Mouse (Mus musculus) lung, embryonic 14.5 days (tissue): ENCODE measurements around the gene Tcl1b4. TPM values are rescaled to one million over a fixed set of nuclear protein-coding genes. Genes with fewer than 3 reads are reported as not detected.
"Not testable (repeated sequence)": the region's sequence is repeated elsewhere in the genome, so short reads cannot be mapped to it uniquely, and the experiment has no call there.

ENCODE experiments used
- ATAC-seq: fragments of 200-750 bp; cut with Nextera tagmentation; 2 replicates; pipeline ENCODE4 v1.8.0; 2017; ENCODE audit warnings: mild to moderate bottlenecking, moderate TSS enrichment, moderate library complexity; ENCODE audit not compliant: insufficient read depth
- DNase-seq: peaks from one replicate; pipeline ENCODE4 v3.0.0-alpha.2; 2015
- H3K27ac ChIP-seq: fragments of 300-500 bp; sonication (generic); 2 replicates; pipeline ENCODE4 v1.5.1; 2014; ENCODE audit warnings: low read depth, mild to moderate bottlenecking, moderate library complexity
- H3K27me3 ChIP-seq: fragments of 300-500 bp; sonication (generic); 2 replicates; pipeline ENCODE4 v1.6.1; 2014; ENCODE audit warnings: low read length, control low read depth; ENCODE audit not compliant: insufficient read depth
- H3K36me3 ChIP-seq: fragments of 300-500 bp; sonication (generic); 2 replicates; pipeline ENCODE4 v1.6.1; 2014; ENCODE audit warnings: control low read depth; ENCODE audit not compliant: insufficient read depth
- H3K4me1 ChIP-seq: fragments of 300-500 bp; sonication (generic); 2 replicates; pipeline ENCODE4 v1.6.1; 2014; ENCODE audit warnings: antibody characterized with exemption, control low read depth; ENCODE audit not compliant: insufficient read depth
- H3K4me2 ChIP-seq: fragments of 300-500 bp; sonication (generic); 2 replicates; pipeline ENCODE4 v1.6.1; 2014; ENCODE audit warnings: mild to moderate bottlenecking
- H3K4me3 ChIP-seq: fragments of 300-500 bp; sonication (generic); 2 replicates; pipeline ENCODE4 v1.5.1; 2014; ENCODE audit warnings: low read depth, low read length
- H3K9ac ChIP-seq: fragments of 300-500 bp; sonication (generic); 2 replicates; pipeline ENCODE4 v1.6.1; 2014
- H3K9me3 ChIP-seq: fragments of 300-500 bp; sonication (generic); 2 replicates; pipeline ENCODE4 v1.6.1; 2016; ENCODE audit warnings: low read depth, low read length, control low read depth
- CTCF ChIP-seq: IDR thresholded peaks from 2 replicates; pipeline ENCODE4 v1.5.1; 2016; ENCODE audit warnings: antibody characterized with exemption, low read depth
- WGBS: fragments of 180-500 bp; shearing (Covaris S2); extraction: QIAGEN DNeasy Blood & Tissue Kit; methylation state at CpG from one replicate; pipeline ENCODE4 v1.1.7; 2014; 5-methylcytosine and 5-hydroxymethylcytosine counted together
- polyA plus RNA-seq: library from polyadenylated mRNA; unstranded; fragments of >200 nt; fragmentation: Nextera tagmentation; extraction: Ambion mirVana; gene quantifications from 2 replicates; pipeline ENCODE4 v1.2.1, GENCODE M21; 2014

Tcl1b4 gene
- polyA plus RNA-seq, 1 experiment from 2014 or later = not detected

DNA sequence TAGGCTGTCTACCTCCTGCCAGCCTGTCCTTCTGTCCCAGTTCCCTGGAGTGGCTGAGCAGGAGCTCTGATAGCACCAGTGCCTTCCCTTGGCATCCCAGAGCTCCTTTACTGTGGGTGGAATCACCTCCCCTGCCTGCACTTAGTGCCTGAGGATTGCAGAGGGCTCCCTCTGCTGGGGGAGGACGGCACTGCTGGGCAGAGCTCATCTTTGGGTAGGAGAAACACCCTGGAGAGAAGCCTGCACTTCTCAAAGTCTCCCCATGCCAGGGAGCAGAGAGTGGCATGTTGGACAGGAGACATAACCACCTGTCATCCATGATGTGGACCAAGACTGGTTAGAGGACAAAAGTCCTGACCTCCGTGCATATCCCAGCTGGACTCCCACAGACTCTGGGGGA, 12.8 kb upstream of the Tcl1b4 start:
- H3K9ac ChIP-seq, H3K4me1 ChIP-seq, H3K27me3 ChIP-seq, ATAC-seq, DNase-seq, H3K4me2 ChIP-seq, H3K36me3 ChIP-seq, H3K4me3 ChIP-seq, H3K27ac ChIP-seq, H3K9me3 ChIP-seq: not testable (repeated sequence)
- WGBS = 32% methylated on average over 2 of the region's 2 CpGs
- TF ChIP-seq CTCF = peak; percentile 54

DNA sequence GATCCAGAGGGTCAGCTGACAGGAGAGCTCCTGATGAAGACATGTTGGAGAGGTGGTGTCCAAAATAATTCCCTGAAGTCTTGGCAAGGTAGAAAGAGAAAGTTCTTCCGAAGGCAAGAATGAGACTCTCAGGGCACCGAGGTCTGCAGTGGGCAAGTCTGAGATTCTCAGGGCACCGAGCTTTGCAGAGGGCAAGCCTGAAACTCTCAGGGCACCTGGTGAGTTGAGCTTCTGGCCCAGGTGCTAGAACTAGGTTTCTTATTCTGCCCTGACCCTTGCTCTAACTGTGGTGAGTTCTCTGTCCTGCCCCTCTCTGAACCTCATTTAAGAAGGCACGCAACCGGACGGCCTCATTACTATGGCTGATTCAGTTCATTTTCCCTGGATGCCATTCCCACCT, 11.0 kb upstream of the Tcl1b4 start, which contains the start of gene Tcl1b3:
TSS of gene Tcl1b3 (plus strand) at position 301 of the 400 bp plus-strand sequence.
- H3K4me3 ChIP-seq, H3K9ac ChIP-seq, H3K27me3 ChIP-seq, H3K4me2 ChIP-seq, H3K36me3 ChIP-seq, H3K4me1 ChIP-seq, H3K27ac ChIP-seq, H3K9me3 ChIP-seq, ATAC-seq, DNase-seq: not testable (repeated sequence)
- WGBS = 89% methylated on average over 6 of the region's 6 CpGs

DNA sequence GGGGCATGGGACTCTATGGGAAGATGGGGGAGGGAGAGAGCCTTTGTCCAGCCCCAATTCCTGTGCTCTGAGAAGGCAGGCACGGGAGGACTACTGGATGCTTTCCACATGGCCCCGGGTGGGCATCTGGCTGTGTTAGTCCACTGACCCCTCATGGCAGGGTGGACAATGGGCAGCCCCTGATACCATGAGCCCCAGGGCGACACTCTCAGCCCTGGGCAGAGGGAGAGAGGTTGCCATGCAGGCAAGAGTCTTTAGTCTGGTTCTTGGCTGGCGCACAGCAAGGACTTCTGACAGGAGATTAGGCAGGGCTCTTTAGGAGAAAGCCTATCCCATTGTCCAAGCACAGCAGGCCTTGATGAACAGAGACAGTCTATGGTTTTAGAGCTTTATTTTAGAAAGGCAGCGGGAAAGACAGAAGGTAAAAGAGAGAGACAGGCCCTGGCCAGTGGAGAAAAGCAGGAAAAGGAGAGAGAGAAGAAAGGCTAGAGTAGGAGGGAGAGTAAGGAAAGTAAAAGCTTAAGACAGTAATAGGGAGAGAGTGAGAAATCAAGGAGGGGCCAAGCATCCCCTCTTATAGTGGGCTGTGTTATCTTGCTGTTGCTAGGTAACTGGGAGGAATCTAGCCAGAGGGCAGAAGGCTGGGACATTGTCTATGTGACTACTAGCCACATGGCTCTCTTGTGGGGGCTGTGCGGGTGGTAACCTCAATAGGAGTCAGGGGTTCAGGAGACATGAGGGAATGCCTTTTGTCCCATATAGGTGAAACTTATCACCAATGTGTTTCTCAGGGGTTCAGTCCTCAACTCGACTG, 1.9 kb upstream of the Tcl1b4 start:
- not testable (repeated sequence) for DNase-seq, H3K4me1 ChIP-seq, H3K36me3 ChIP-seq, H3K4me2 ChIP-seq, H3K9ac ChIP-seq, H3K27ac ChIP-seq, H3K9me3 ChIP-seq, H3K4me3 ChIP-seq, H3K27me3 ChIP-seq, ATAC-seq
- 63% methylated on average over 7 of the region's 7 CpGs for WGBS

DNA sequence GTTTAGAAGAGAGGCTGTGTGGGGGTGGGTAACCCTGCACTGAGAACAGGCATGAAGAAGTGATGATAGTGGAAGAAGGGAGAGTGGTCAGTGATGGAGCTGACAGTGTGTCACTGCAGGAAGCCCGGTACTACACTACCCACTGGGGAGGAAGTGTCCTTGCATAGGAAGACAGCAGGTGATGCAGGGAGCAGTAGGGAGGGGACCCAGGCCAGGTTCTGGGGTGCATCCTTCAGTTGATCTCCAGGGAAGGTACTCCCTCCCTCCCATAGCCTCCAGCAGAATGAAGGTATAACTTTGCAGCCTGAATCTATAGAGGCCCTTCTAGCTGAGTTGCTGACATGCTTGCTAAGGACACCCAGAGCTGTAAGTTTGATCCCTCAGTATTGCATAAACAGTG, 5.3 kb downstream of the Tcl1b4 start:
- no peak overlapping the region for H3K27ac ChIP-seq
- WGBS = 71% methylated on average over 1 of the region's 1 CpGs
- ATAC-seq (no peak), DNase-seq (no peak)
- no peaks in the 10 kb centered on the region for H3K36me3 ChIP-seq
- no peak for TF ChIP-seq CTCF
- H3K4me1 ChIP-seq = no peaks in the 10 kb centered on the region
- no peaks in the 10 kb centered on the region for H3K9me3 ChIP-seq
- H3K27me3 ChIP-seq = no peaks in the 10 kb centered on the region
- H3K4me2 ChIP-seq = no peak overlapping the region
- H3K9ac ChIP-seq = no peak overlapping the region
- H3K4me3 ChIP-seq = no peak overlapping the region

DNA sequence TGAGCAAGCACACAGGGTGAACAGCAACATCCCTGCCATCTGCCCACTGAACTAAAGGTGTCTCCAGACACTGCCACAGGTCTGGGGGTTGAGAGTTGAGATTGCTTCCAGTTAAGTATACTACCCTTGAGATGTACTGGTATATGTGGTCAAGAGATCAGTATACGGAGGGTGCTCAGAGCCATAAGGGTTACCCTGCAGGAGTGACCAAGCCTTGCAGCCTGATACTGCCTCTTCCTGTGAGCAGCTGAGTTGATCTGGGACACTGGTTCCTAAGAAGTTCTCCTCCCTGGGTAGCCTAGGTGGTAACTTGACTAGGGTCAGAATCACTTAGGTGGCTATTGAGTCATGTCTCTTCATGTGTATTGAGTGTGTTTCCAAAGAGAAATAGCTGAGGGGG, 6.7 kb downstream of the Tcl1b4 start:
- TF ChIP-seq CTCF = no peak
- Histone ChIP-seq H3K4me3 (no peak overlapping the region), H3K36me3 (no peaks in the 10 kb centered on the region), H3K4me1 (no peaks in the 10 kb centered on the region), H3K27me3 (no peaks in the 10 kb centered on the region), H3K27ac (no peak overlapping the region), H3K9ac (no peak overlapping the region), H3K9me3 (no peaks in the 10 kb centered on the region), H3K4me2 (no peak overlapping the region)
- ATAC-seq (no peak), DNase-seq (no peak)
- WGBS = 75% methylated on average over 1 of the region's 1 CpGs

DNA sequence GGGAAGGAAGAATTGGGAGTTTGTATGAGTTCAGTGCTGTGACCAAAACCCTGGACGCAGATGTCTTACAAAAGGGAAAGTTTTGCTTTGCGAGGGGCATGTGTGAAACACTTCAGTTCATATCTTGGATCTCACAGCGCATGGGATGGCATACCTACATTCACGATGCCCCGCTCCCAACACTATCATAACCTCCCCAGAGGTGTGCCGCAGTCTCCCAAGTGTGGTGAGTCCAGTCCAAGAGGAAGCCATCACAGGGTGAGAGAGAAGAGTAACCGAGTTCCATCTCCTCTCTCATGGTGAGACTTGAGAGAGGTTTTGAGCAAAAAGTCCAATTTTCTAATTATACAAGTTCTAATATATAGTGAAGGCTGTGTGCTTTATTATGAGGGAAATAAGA, 7.5 kb downstream of the Tcl1b4 start:
- ATAC-seq = no peak
- Histone ChIP-seq H3K9me3 (no peaks in the 10 kb centered on the region), H3K4me2 (no peak overlapping the region), H3K27me3 (no peaks in the 10 kb centered on the region), H3K9ac (no peak overlapping the region), H3K4me3 (no peak overlapping the region), H3K36me3 (no peaks in the 10 kb centered on the region), H3K27ac (no peak overlapping the region), H3K4me1 (no peaks in the 10 kb centered on the region)
- no peak for DNase-seq
- 86% methylated on average over 7 of the region's 7 CpGs for WGBS
- TF ChIP-seq CTCF = no peak

DNA sequence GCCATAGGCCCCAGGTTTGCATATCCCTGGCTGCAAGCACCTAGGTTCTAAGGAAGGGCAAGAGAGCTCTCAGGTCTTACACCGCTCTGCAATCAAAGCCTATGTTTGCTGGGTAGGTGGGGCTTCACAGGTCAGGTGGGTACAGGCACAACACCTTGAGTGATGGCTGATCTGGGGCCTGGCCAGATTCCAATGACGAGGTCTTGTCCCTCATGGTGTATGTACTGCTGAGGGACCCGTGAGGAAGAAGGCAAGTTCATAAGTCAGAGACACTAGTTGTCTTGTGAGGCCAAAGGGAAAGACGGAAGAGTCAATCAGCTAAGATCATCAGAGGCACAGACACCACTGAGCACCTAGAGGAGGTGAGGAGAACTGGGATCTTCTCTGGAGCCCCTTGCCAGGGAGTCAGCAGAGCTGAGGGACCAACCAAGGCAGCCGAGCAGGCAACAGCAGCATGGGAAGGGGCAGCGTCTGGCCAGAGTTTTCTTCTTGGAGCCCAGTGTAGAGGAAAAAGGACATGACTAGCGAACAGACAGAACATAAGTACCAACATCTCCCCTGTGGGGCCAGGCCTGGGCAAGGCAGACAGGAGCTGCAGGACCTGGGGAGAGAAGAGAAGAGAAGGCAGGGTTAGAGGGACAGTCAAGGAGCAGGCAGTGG, 15.5 kb downstream of the Tcl1b4 start:
- ATAC-seq (no peak), DNase-seq (no peak)
- no peak for TF ChIP-seq CTCF
- Histone ChIP-seq H3K4me2 (no peak overlapping the region), H3K4me3 (no peak overlapping the region), H3K9me3 (no peaks in the 10 kb centered on the region), H3K36me3 (no peaks in the 10 kb centered on the region), H3K4me1 (no peaks in the 10 kb centered on the region), H3K27ac (no peak overlapping the region), H3K27me3 (no peaks in the 10 kb centered on the region), H3K9ac (no peak overlapping the region)
- WGBS = 77% methylated on average over 7 of the region's 7 CpGs
